Mouse (Mus musculus): ENCODE data around the gene Olfr191. TPM values are rescaled to one million over a fixed set of nuclear protein-coding genes. Genes with fewer than 3 reads are reported as not detected.
"Not testable (repeated sequence)": the region's sequence is repeated elsewhere in the genome, so short reads cannot be mapped to it uniquely, and the experiment has no call there.

Olfr191 gene
- polyA plus RNA-seq (2015; fragmentation: Nextera tagmentation; extraction: Ambion mirVana), result not detected in 2 replicates

GRCm38 (mm10) chr16:59089722-59090121, at the start of gene Olfr191:
Gene Olfr191, minus strand, starts transcription at chr16:59089822.
- WGBS, result 49% methylated on average over 1 of the region's 1 CpGs
- ATAC-seq (replicated peaks; ENCODE audit: low FRiP score, low read depth), result not testable (repeated sequence)

GRCm38 (mm10) chr16:59130740-59131139, 41.1 kb upstream of the Olfr191 start:
- WGBS, result 62% methylated on average over 1 of the region's 1 CpGs

More at GRCm38 (mm10) chr16:59089722-59090121, at the start of gene Olfr191:
- H3K4me3 ChIP-seq (replicated peaks; ENCODE audit: low read depth, low read length); H3K27ac ChIP-seq; H3K9ac ChIP-seq (ENCODE audit: low read depth, low read length); H3K36me3 ChIP-seq (ENCODE audit: insufficient read depth, low read length); H3K4me2 ChIP-seq (ENCODE audit: low read length); DNase-seq (ENCODE audit: low spot score); H3K4me1 ChIP-seq (replicated peaks; ENCODE audit: insufficient read depth, low read length); H3K27me3 ChIP-seq (ENCODE audit: insufficient read depth, low read length); H3K9me3 ChIP-seq (replicated peaks; ENCODE audit: low read length): not testable (repeated sequence)

GRCm38 (mm10) chr16:59120969-59121368, 31.3 kb upstream of the Olfr191 start, which contains the start of gene Olfr194:
Gene Olfr194, minus strand, starts transcription at chr16:59121069.
- Histone ChIP-seq H3K27me3 (ENCODE audit: insufficient read depth, low read length) (no peaks in the 10 kb centered on the region), H3K4me3 (replicated peaks; ENCODE audit: low read depth, low read length) (no peak within 1 kb of the TSS), H3K36me3 (ENCODE audit: insufficient read depth, low read length) (no peaks in the 10 kb centered on the region), H3K9ac (ENCODE audit: low read depth, low read length) (no peak within 1 kb of the TSS), H3K4me1 (replicated peaks; ENCODE audit: insufficient read depth, low read length) (no peaks in the 10 kb centered on the region), H3K27ac (no peak within 1 kb of the TSS), H3K9me3 (replicated peaks; ENCODE audit: low read length) (no peaks in the 10 kb centered on the region), H3K4me2 (ENCODE audit: low read length) (no peak within 1 kb of the TSS)
- ATAC-seq (replicated peaks; ENCODE audit: low FRiP score, low read depth) (no peak), DNase-seq (ENCODE audit: low spot score) (no peak)
- TF ChIP-seq CTCF (IDR thresholded peaks at IDR 0.05; ENCODE audit: low read depth), result no peak

More at GRCm38 (mm10) chr16:59130740-59131139, 41.1 kb upstream of the Olfr191 start:
- TF ChIP-seq CTCF (IDR thresholded peaks at IDR 0.05; ENCODE audit: low read depth), result no peak
- no peak for DNase-seq (ENCODE audit: low spot score)
- no peaks in the 10 kb centered on the region for H3K36me3 ChIP-seq (ENCODE audit: insufficient read depth, low read length)
- H3K4me3 ChIP-seq (replicated peaks; ENCODE audit: low read depth, low read length), result no peak overlapping the region
- H3K9me3 ChIP-seq (replicated peaks; ENCODE audit: low read length), result no peaks in the 10 kb centered on the region
- H3K27me3 ChIP-seq (ENCODE audit: insufficient read depth, low read length), result no peaks in the 10 kb centered on the region
- no peak overlapping the region for H3K9ac ChIP-seq (ENCODE audit: low read depth, low read length)
- H3K4me1 ChIP-seq (replicated peaks; ENCODE audit: insufficient read depth, low read length), result no peaks in the 10 kb centered on the region
- no peak overlapping the region for H3K4me2 ChIP-seq (ENCODE audit: low read length)
- no peak overlapping the region for H3K27ac ChIP-seq
- ATAC-seq (replicated peaks; ENCODE audit: low FRiP score, low read depth), result no peak

GRCm38 (mm10) chr16:59111781-59112180, 22.2 kb upstream of the Olfr191 start, which contains the start of gene Olfr193:
Gene Olfr193, minus strand, starts transcription at chr16:59111881.
- 78% methylated on average over 1 of the region's 1 CpGs for WGBS
- Histone ChIP-seq H3K36me3 (ENCODE audit: insufficient read depth, low read length) (no peaks in the 10 kb centered on the region), H3K9ac (ENCODE audit: low read depth, low read length) (no peak within 1 kb of the TSS), H3K4me1 (replicated peaks; ENCODE audit: insufficient read depth, low read length) (no peaks in the 10 kb centered on the region), H3K4me2 (ENCODE audit: low read length) (no peak within 1 kb of the TSS), H3K27ac (no peak within 1 kb of the TSS), H3K4me3 (replicated peaks; ENCODE audit: low read depth, low read length) (no peak within 1 kb of the TSS), H3K27me3 (ENCODE audit: insufficient read depth, low read length) (no peaks in the 10 kb centered on the region), H3K9me3 (replicated peaks; ENCODE audit: low read length) (no peaks in the 10 kb centered on the region)
- no peak for ATAC-seq (replicated peaks; ENCODE audit: low FRiP score, low read depth)
- TF ChIP-seq CTCF (IDR thresholded peaks at IDR 0.05; ENCODE audit: low read depth), result no peak
- DNase-seq (ENCODE audit: low spot score), result no peak

GRCm38 (mm10) chr16:59108522-59108921, 18.9 kb upstream of the Olfr191 start:
- H3K36me3 ChIP-seq (ENCODE audit: insufficient read depth, low read length); H3K27me3 ChIP-seq (ENCODE audit: insufficient read depth, low read length); ATAC-seq (replicated peaks; ENCODE audit: low FRiP score, low read depth); H3K4me2 ChIP-seq (ENCODE audit: low read length); H3K4me1 ChIP-seq (replicated peaks; ENCODE audit: insufficient read depth, low read length); H3K9me3 ChIP-seq (replicated peaks; ENCODE audit: low read length); H3K9ac ChIP-seq (ENCODE audit: low read depth, low read length); H3K27ac ChIP-seq; H3K4me3 ChIP-seq (replicated peaks; ENCODE audit: low read depth, low read length); DNase-seq (ENCODE audit: low spot score): not testable (repeated sequence)
- 51% methylated on average over 5 of the region's 5 CpGs for WGBS

- Histone ChIP-seq H3K27me3 (ENCODE audit: insufficient read depth, low read length) (no peaks in the 10 kb centered on the region), H3K4me3 (replicated peaks; ENCODE audit: low read depth, low read length) (no peak overlapping the region), H3K9ac (ENCODE audit: low read depth, low read length) (no peak overlapping the region), H3K4me1 (replicated peaks; ENCODE audit: insufficient read depth, low read length) (no peaks in the 10 kb centered on the region), H3K27ac (no peak overlapping the region), H3K36me3 (ENCODE audit: insufficient read depth, low read length) (no peaks in the 10 kb centered on the region), H3K9me3 (replicated peaks; ENCODE audit: low read length) (no peaks in the 10 kb centered on the region), H3K4me2 (ENCODE audit: low read length) (no peak overlapping the region)
- 70% methylated on average over 2 of the region's 2 CpGs for WGBS
- TF ChIP-seq CTCF (IDR thresholded peaks at IDR 0.05; ENCODE audit: low read depth), result no peak
- DNase-seq (ENCODE audit: low spot score) (no peak), ATAC-seq (replicated peaks; ENCODE audit: low FRiP score, low read depth) (no peak)
These were observed 15.7 kb upstream of the Olfr191 start for GRCm38 (mm10) chr16:59105312-59105711.

GRCm38 (mm10) chr16:59081113-59081512, 8.5 kb downstream of the Olfr191 start:
- not testable (repeated sequence) for H3K27ac ChIP-seq; H3K36me3 ChIP-seq (ENCODE audit: insufficient read depth, low read length); H3K9me3 ChIP-seq (replicated peaks; ENCODE audit: low read length); H3K4me3 ChIP-seq (replicated peaks; ENCODE audit: low read depth, low read length); ATAC-seq (replicated peaks; ENCODE audit: low FRiP score, low read depth); H3K9ac ChIP-seq (ENCODE audit: low read depth, low read length); DNase-seq (ENCODE audit: low spot score); H3K27me3 ChIP-seq (ENCODE audit: insufficient read depth, low read length); H3K4me2 ChIP-seq (ENCODE audit: low read length); H3K4me1 ChIP-seq (replicated peaks; ENCODE audit: insufficient read depth, low read length)
- WGBS, result 83% methylated on average over 2 of the region's 2 CpGs

Data from kidney, postnatal 0 days (tissue).